Mouse (Mus musculus) cerebellum, adult 11 months (tissue): Measurements from ENCODE around the gene 1700088E04Rik.

Experiments
- DNase-seq: peaks from one replicate; pipeline ENCODE4 v3.0.0; 2022

1700088E04Rik gene

DNA sequence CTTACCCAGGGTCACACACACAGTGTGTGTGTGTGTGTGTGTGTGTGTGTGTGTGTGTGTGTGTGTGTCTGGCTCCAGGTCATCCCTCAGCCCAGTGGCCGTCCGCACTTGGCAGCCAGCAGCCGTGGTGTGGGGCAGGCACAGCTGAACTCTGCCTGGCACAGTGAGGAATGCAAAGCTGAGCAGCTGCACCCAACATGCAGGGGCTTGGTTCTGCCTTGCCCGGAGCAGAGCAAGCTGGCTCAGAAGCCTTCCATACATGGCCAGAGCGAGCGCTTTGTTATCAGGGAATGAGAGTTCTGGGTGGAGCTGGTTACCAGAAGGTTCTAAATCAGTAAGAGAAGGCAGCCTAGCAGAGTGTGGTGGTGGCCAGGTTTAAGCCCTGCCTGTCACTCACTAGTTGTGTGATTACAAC, 43.4 kb downstream of the 1700088E04Rik start:
- no peak for DNase-seq

DNA sequence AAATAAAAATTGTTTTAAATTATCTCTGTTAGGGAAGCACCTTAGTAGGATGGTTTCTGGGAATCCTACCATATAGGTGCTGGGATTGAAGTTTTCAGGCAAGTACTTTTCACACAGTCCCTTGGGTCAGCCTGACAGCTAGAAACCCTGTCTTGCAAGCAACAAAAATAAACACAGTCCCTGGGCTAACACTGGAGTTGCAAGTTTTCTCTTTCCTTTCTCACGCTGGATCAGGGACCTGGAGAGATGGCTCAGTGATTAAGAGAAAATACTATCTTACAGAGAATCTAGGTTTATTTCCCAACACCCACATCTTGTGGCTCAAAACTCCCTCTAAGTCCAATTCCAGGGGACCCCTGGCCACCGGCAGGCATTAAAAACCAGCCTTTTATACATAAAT, 43.9 kb downstream of the 1700088E04Rik start:
- no peak for DNase-seq

DNA sequence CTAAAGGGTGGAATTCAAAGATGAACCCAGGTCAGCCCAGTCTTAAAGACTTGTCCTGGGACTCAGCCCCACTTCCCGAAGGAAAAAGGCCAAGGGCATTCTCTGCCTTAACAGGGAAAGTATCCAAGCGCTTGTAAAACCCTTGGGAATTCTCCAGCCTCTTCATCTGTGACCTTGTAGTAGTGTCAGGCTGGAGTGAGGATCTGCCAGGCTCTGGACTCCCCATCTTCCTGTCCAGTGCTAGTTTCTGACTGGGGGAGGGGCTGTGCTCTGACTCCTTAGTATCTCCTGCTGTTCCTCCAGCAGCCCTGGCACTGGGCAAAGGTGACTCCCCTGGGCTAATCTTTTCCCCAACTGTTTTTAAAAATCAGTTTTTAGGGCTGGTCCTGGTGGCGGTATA, 44.5 kb downstream of the 1700088E04Rik start:
- no peak for DNase-seq

DNA sequence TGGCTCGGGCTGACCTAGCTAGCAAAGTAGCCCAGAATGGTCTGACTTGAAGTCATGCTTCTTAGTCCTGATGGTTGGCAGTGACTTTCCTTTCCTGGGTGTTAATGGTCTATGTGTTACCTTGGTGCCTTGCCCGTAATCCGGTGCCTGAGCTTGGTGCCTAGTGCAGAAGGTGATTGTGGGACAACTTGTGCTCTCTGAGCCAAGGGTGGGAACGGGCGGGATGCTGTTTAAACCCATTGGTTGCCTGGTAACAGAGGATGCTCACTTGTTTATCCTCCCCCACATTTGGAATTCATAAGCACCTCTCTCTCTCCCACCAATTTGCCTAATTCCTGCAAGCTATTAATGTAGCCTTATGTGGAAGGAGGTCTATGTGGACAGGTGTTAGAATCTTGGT, 45.6 kb downstream of the 1700088E04Rik start:
- no peak for DNase-seq

DNA sequence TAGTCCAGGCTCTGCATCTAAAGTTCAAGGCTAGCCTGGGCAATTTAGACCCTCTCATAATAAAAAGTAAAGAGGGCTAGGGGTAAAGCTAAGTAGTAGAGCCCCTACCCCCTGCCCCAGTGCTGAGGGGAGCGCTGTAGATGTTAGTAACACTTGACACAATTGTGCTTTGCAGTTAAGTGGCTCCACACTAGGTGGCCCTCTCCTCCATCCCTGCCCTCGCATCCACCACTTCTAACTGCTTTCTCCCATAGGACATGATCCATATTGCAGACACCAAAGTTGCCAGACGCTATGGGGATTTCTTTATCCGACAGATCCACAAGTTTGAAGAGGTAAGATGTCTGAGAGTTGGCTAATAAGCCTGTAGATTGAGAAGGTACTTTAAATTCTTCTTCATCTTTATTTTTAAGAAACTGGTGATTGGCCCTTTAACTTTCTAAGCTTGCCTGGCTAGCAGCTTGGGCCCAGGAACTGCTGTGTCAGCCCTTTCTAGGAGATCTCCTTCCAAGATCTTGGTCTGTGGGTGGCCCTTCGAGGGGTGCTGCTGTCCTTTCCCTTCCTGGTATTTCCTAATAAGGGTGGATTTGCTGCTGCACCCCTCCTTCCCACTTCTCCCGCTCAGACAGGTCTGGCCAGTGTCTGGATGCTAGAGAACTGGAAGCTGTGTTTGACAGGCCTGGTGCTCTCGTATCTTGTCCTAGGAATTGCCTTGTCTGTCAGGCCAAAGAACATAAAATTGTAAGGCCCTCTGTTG, 47.8 kb downstream of the 1700088E04Rik start:
- no peak for DNase-seq

DNA sequence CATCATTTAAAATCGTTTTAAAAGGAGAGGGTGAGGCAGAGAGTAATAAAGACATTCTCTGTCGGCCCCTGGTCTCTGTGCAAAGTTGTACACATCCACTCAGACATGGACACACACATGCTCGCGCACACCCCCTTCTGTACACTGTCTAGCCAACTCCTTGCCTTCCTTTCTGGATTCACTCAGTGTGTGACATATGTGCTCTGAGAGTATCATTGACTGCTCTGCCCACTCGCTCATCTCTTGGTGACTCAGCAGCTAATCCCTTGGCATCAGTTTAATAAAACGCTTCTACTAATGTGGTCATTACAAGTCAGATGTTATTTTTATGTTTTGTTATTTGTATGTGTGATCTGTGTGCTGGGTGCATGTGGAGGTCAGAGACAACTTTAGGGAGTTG, 48.8 kb downstream of the 1700088E04Rik start:
- no peak for DNase-seq

DNA sequence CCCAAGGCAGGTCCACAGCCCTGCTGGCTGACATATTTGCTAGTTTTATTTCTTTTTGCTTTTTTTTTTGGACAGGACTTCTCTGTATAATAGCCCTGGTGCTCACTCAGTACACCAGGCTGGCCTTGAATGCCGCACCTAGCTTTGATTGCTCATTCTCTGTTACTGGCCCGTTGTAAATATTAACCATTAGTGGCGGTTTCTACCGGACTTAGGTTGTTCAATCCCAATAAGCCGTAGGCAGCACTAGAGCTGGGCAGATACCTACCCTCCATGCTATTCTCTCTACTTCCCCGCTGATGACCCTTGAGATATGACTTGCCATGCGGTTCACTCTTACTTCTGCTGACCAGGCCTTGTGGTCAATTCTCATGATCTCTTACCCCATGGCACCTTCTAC, 61.5 kb downstream of the 1700088E04Rik start:
- no peak for DNase-seq
